Mouse (Mus musculus) cerebellum, adult 2 months (tissue): ENCODE measurements around the gene Tbxa2r.

ENCODE experiments used
- CTCF ChIP-seq: fragments of 200-500 bp; IDR thresholded peaks from 2 replicates; pipeline ENCODE4 v1.5.1; 2011; ENCODE audit warnings: low read depth, mild to moderate bottlenecking, control low read depth, low read length, moderate library complexity, borderline replicate concordance; ENCODE audit not compliant: insufficient read depth
- POLR2A ChIP-seq: fragments of 200-500 bp; IDR thresholded peaks from 2 replicates; pipeline ENCODE4 v1.6.1; 2011; ENCODE audit warnings: low read length, control low read depth, borderline replicate concordance; ENCODE audit not compliant: insufficient read depth

GRCm38 (mm10) chr10:81383802-81384604, 55.5 kb downstream of the Tbxa2r start, which contains the start of the genes Dohh and Gm48551:
- TF ChIP-seq CTCF (no peak), POLR2A (peak; percentile 90)
